Mouse (Mus musculus) c-Kit-positive CD71-negative TER-119-negative erythroid progenitor cells, embryonic 14.5 days (primary cell): ENCODE results near the gene Rnf208.

ENCODE experiments used
- DNase-seq: peaks from one replicate; pipeline ENCODE4 v3.0.0-alpha.2; 2013; ENCODE audit warnings: low read depth

The Rnf208 gene

DNA sequence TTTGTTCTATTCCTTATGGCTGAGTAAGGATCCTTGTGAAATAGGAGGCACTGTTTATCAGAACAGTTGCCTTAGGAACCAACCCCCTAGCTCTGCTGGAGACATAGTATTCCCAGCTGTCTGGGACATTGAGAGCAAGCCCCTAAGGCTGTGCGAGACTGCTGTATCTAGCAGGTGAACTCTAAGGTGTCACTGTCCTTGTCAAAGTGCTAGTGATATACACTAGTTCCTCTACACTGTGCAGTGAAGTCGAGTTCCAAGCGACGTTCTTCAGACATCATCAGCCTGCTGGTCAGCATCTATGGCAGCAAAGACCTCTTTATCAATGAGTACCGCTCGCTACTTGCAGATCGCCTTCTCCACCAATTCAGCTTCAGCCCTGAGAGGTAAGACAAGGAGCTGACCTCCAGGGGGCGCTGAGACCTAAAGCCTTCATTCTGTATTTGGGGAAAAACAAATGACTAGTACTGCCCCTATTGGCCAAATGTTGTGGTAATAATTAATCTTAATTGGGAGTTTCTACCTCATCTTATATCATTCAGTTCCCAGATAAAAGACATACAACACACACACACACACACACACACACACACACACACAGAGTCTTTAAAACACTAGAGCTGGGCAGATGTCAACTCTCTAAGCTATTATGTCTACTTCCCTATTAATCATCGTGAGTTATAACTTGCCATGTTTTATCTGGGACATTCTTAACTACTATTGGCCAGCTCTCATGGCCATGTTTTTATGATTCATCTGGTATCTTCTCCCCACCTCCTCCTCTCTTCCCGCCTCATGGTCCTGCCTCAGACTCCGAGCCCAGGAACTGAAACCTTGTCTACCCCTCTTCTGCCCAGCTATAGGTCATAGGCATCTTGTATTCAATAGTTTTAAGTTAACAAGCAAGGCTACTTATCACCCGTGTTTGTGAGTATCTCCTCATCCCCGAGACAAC lies 37.1 kb downstream of the Rnf208 start:
- peak; percentile 94 for DNase-seq

DNA sequence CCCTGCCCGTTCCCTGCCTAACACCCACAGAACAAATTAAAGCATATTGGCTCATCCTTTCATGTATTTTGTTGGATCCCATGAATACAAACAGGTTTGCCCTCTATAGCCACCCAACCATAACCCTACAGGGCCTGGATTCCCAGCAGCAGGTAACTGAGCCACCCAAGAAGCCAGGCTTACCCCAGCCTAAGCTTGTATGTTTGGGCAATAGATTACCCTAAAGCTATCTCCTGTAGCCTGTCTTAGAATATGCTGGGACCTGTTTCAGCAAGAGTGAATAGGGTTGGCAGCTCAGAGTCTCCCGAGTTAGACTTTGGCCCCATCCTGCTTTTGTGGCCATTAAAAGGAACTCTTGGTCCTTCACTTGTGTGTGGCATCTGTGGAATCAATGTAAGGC lies 43.5 kb downstream of the Rnf208 start:
- DNase-seq: no peak

- no peak for DNase-seq
Observed at GRCm38 (mm10) chr2:25286314-25286713, 44.3 kb downstream of the Rnf208 start.

DNA sequence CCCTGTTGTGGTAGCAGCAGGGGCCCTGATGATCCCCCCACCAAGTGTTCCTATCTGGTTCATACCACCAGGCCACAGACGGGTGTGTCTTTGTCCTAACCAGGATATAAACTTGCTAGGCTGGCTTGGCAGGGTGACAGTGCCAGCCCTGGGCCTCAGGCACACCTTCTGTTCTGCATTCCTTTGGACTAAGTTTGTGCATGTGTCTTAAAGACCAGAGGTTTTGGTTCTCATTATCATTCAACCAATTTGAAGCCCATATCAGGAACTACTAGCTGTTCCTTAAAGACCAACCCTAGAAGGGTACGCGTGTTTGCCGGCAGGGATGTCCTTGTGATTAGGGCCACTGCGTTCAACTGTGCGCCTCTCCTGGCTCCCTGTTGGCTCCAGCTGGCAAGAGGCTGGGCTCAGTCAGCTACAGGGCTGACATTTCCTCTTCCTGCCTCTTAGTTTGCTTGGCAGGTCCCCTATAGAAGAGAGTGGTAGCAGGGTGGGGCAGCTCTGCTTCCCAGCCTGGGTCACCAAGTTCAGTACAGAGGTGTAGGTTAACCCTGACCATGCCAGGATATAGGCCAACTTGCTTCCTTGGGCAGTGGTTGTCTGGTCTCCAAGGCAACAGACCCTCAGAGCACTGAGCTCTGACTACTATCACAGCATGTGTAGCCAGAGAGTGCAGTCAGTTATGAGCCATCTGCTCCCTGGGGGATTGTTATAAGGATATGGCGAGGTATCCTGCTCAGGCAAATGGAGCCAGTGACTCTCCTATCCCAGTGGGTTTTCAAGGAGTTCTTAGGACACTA lies 45.0 kb downstream of the Rnf208 start:
- DNase-seq: no peak

GRCm38 (mm10) chr2:25287927-25288649 lies 46.0 kb downstream of the Rnf208 start, which contains the start of gene Tmem210:
Tmem210 (plus strand) TSS chr2:25288145.
- DNase-seq: no peak

- no peak for DNase-seq
Observed at GRCm38 (mm10) chr2:25288734-25289345, 46.8 kb downstream of the Rnf208 start.

GRCm38 (mm10) chr2:25289651-25290050 lies 47.6 kb downstream of the Rnf208 start, which contains the start of gene Lrrc26:
Lrrc26 (plus strand) TSS chr2:25289915.
- DNase-seq: no peak

- no peak for DNase-seq
Observed at GRCm38 (mm10) chr2:25290101-25290815, 48.2 kb downstream of the Rnf208 start.

GRCm38 (mm10) chr2:25290816-25291130 lies 48.7 kb downstream of the Rnf208 start:
- no peak for DNase-seq

DNA sequence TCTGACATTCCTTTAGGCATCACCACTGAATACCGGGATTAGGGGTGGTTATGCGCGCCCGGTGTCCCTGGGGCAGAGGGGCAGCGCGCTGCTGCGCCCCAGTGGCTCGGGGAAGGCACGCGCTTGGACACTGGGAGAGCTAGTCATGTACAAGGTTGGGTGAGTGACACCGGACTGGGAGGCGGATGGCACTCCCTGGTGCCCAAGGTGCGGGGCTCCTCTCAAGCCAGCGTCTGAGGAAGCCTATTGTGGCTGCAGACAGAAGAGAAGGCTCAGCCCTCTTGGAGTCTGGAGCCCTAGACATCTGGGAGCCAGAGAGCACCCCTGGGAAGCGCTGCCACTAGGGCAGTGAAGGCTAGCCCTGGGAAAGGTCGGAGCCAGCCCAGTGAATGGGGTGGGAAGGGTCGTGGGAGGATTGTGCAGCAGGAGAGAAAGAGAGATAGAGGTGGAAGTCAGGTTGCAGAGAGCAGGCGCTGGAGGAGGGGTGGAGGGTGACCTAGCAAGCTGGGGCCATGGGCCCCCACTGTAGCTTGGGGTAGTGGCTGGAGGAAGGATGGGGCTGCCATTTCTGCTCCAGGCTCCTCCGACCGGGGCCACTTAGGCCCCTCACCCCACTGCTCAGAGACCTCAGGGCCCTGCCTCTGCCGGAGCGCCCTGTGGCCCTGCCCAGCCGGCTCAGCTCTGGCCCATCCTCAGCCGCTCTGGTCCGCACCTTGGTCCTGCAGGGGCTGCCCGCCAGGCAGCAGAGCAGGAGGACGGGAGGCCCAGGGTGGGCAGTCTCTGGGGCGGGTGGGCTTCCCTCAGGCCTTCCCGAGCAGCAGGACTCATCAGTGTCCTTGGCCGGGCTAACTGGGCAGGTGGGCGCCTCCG lies 49.4 kb downstream of the Rnf208 start:
- no peak for DNase-seq

DNA sequence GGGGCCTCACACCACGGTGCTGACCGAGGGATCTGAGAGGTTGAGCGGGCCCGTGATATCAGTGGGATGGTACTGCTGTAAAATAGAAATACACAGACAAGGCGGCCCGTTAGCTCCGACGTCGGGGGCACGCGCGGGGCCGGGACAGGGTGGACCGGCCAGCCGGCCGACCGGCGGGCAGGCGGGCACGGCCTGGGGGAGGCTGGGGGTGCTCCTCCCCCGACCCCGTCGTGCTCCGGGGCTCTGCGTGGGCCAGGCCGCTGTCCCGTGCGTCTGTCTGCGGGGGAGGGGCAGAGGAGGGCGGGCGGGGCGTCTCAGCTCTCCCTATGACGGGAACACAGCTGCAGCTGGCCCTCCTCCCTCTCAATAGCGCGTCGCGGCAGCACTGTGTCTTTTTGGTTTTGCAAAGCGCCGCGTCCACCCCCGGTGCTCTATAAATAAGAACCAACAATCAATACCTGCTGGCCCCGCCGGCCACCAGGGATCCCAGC lies 50.0 kb downstream of the Rnf208 start:
- no peak for DNase-seq

DNA sequence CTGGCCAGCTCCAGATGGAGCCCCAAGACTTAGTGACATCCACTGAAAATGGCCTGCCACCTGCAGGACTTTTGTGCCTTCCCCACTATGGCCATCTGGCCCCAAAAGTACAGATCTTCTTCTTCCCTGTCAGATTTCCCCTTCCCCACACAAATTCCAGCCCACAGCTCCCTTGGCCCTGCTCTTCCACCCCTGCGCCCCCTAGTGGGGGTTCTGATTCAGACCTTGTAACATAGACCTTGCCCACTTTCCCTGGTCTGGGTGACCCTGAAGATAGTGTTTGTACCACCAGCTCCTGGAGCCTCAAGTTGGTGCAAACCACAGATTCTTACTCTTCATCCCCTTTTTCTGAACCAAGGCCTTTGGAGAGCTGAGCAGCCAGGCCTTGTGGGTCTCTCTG lies 50.8 kb downstream of the Rnf208 start:
- peak; percentile 63 for DNase-seq

- DNase-seq: no peak
Observed at GRCm38 (mm10) chr2:25293706-25294105, 51.7 kb downstream of the Rnf208 start.
